Mouse (Mus musculus): Measurements from ENCODE around the gene Rbx1. TPM values are rescaled to one million over a fixed set of nuclear protein-coding genes. Genes with fewer than 3 reads are reported as not detected.
A peak's percentile ranks its signal among the peaks of the same experiment; 100 is the strongest.
"Not testable (repeated sequence)": the region's sequence is repeated elsewhere in the genome, so short reads cannot be mapped to it uniquely, and the experiment has no call there.

The Rbx1 gene
- polyA plus RNA-seq, 1 experiment from 2014 or later, result 241 TPM

- no peak for DNase-seq
- WGBS (ENCODE audit: insufficient replicate concordance), result 68% methylated on average over 21 of the region's 21 CpGs
- Histone ChIP-seq H3K27ac (ENCODE audit: low read depth) (no peak overlapping the region), H3K9ac (replicated peaks) (no peak overlapping the region), H3K27me3 (ENCODE audit: insufficient read depth, low read length) (no peaks in the 10 kb centered on the region), H3K4me2 (ENCODE audit: low read depth, low read length) (no peak overlapping the region), H3K9me3 (ENCODE audit: low read length) (no peaks in the 10 kb centered on the region), H3K36me3 (replicated peaks; ENCODE audit: insufficient read depth, low read length) (peaks cover 10% of the 10 kb centered on the region; the same call in 1 of the 2 replicates), H3K4me1 (ENCODE audit: insufficient read depth) (no peaks in the 10 kb centered on the region), H3K4me3 (ENCODE audit: low read depth, low read length) (no peak overlapping the region)
- ATAC-seq, result no peak
- TF ChIP-seq CTCF (IDR thresholded peaks at IDR 0.05; ENCODE audit: low read depth), result no peak
- no peak for TF ChIP-seq EP300 (IDR thresholded peaks at IDR 0.05; ENCODE audit: low read depth)
These were observed 13.5 kb downstream of the Rbx1 start for GRCm38 (mm10) chr15:81479446-81480213.

GRCm38 (mm10) chr15:81480284-81480683 is 14.2 kb downstream of the Rbx1 start:
- not testable (repeated sequence) for H3K4me2 ChIP-seq (ENCODE audit: low read depth, low read length); H3K36me3 ChIP-seq (replicated peaks; ENCODE audit: insufficient read depth, low read length); H3K27me3 ChIP-seq (ENCODE audit: insufficient read depth, low read length); H3K4me3 ChIP-seq (ENCODE audit: low read depth, low read length); H3K9ac ChIP-seq (replicated peaks); H3K9me3 ChIP-seq (ENCODE audit: low read length); ATAC-seq; DNase-seq; H3K27ac ChIP-seq (ENCODE audit: low read depth); H3K4me1 ChIP-seq (ENCODE audit: insufficient read depth)
- 66% methylated on average over 3 of the region's 3 CpGs for WGBS (ENCODE audit: insufficient replicate concordance)

GRCm38 (mm10) chr15:81480977-81481379 is 14.9 kb downstream of the Rbx1 start:
- Histone ChIP-seq H3K27me3 (ENCODE audit: insufficient read depth, low read length) (no peaks in the 10 kb centered on the region), H3K9ac (replicated peaks) (peak overlapping the region; percentile 48), H3K27ac (ENCODE audit: low read depth) (no peak overlapping the region), H3K4me2 (ENCODE audit: low read depth, low read length) (peak overlapping the region; percentile 76), H3K4me3 (ENCODE audit: low read depth, low read length) (peak overlapping the region; percentile 50), H3K36me3 (replicated peaks; ENCODE audit: insufficient read depth, low read length) (no peaks in the 10 kb centered on the region), H3K4me1 (ENCODE audit: insufficient read depth) (peaks cover 5% of the 10 kb centered on the region; the same call in 1 of the 2 replicates), H3K9me3 (ENCODE audit: low read length) (no peaks in the 10 kb centered on the region)
- peak; percentile 82 for ATAC-seq
- no peak for TF ChIP-seq EP300 (IDR thresholded peaks at IDR 0.05; ENCODE audit: low read depth)
- DNase-seq, result peak; percentile 79
- WGBS (ENCODE audit: insufficient replicate concordance), result 11% methylated on average over 13 of the region's 13 CpGs

GRCm38 (mm10) chr15:81482966-81483365 is 16.9 kb downstream of the Rbx1 start:
- no peak for ATAC-seq
- no peak overlapping the region for H3K4me2 ChIP-seq (ENCODE audit: low read depth, low read length)
- no peaks in the 10 kb centered on the region for H3K9me3 ChIP-seq (ENCODE audit: low read length)
- no peak overlapping the region for H3K27ac ChIP-seq (ENCODE audit: low read depth)
- 67% methylated on average over 2 of the region's 2 CpGs for WGBS (ENCODE audit: insufficient replicate concordance)
- H3K4me3 ChIP-seq (ENCODE audit: low read depth, low read length), result no peak overlapping the region
- no peaks in the 10 kb centered on the region for H3K36me3 ChIP-seq (replicated peaks; ENCODE audit: insufficient read depth, low read length)
- TF ChIP-seq CTCF (IDR thresholded peaks at IDR 0.05; ENCODE audit: low read depth) (no peak), EP300 (IDR thresholded peaks at IDR 0.05; ENCODE audit: low read depth) (no peak)
- no peaks in the 10 kb centered on the region for H3K27me3 ChIP-seq (ENCODE audit: insufficient read depth, low read length)
- peaks cover 5% of the 10 kb centered on the region; the same call in 1 of the 2 replicates for H3K4me1 ChIP-seq (ENCODE audit: insufficient read depth)
- H3K9ac ChIP-seq (replicated peaks), result no peak overlapping the region
- no peak for DNase-seq

- WGBS (ENCODE audit: insufficient replicate concordance), result 86% methylated on average over 6 of the region's 6 CpGs
- Histone ChIP-seq H3K36me3 (replicated peaks; ENCODE audit: insufficient read depth, low read length) (no peaks in the 10 kb centered on the region), H3K4me3 (ENCODE audit: low read depth, low read length) (no peak overlapping the region), H3K9me3 (ENCODE audit: low read length) (no peaks in the 10 kb centered on the region), H3K9ac (replicated peaks) (no peak overlapping the region), H3K4me1 (ENCODE audit: insufficient read depth) (peaks cover 5% of the 10 kb centered on the region; the same call in 1 of the 2 replicates), H3K27me3 (ENCODE audit: insufficient read depth, low read length) (no peaks in the 10 kb centered on the region), H3K27ac (ENCODE audit: low read depth) (no peak overlapping the region), H3K4me2 (ENCODE audit: low read depth, low read length) (no peak overlapping the region)
- no peak for DNase-seq
- ATAC-seq, result no peak
- TF ChIP-seq EP300 (IDR thresholded peaks at IDR 0.05; ENCODE audit: low read depth) (no peak), CTCF (IDR thresholded peaks at IDR 0.05; ENCODE audit: low read depth) (no peak)
These were observed 17.6 kb downstream of the Rbx1 start for GRCm38 (mm10) chr15:81483691-81484090.

GRCm38 (mm10) chr15:81485483-81485882 is 19.4 kb downstream of the Rbx1 start:
- H3K4me2 ChIP-seq (ENCODE audit: low read depth, low read length), result 0 out of 2 replicates have a peak overlapping the region, but pooled peaks have one; percentile 6
- no peak overlapping the region for H3K4me3 ChIP-seq (ENCODE audit: low read depth, low read length)
- peak overlapping the region; percentile 55 for H3K27ac ChIP-seq (ENCODE audit: low read depth)
- H3K36me3 ChIP-seq (replicated peaks; ENCODE audit: insufficient read depth, low read length), result no peaks in the 10 kb centered on the region
- H3K4me1 ChIP-seq (ENCODE audit: insufficient read depth), result peaks cover 5% of the 10 kb centered on the region; the same call in 1 of the 2 replicates
- DNase-seq (peak; percentile 58), ATAC-seq (peak; percentile 82)
- H3K9ac ChIP-seq (replicated peaks), result no peak overlapping the region
- H3K27me3 ChIP-seq (ENCODE audit: insufficient read depth, low read length), result no peaks in the 10 kb centered on the region
- no peaks in the 10 kb centered on the region for H3K9me3 ChIP-seq (ENCODE audit: low read length)
- TF ChIP-seq CTCF (IDR thresholded peaks at IDR 0.05; ENCODE audit: low read depth) (no peak), EP300 (IDR thresholded peaks at IDR 0.05; ENCODE audit: low read depth) (no peak)
- WGBS (ENCODE audit: insufficient replicate concordance), result 54% methylated on average over 4 of the region's 4 CpGs

Measured in liver, postnatal 0 days (tissue).